Mouse (Mus musculus) duodenum, adult 2 months (tissue): ENCODE measurements around the gene Nudcd2. TPM values are rescaled to one million over a fixed set of nuclear protein-coding genes. Genes with fewer than 3 reads are reported as not detected.

Experiments used
- polyA plus RNA-seq: library from polyadenylated mRNA; depleted of rRNA; stranded (reverse); fragments of >200 nt; gene quantifications from 2 replicates; pipeline ENCODE4 v1.2.3, GENCODE M21; 2012; ENCODE audit warnings: low replicate concordance; rRNA removed

Nudcd2 gene
- polyA plus RNA-seq = 9.7 and 17.2 TPM in 2 replicates

GRCm38 (mm10) chr11:40733339-40734174 is at the start of gene Nudcd2, which contains the start of gene Hmmr:
Nudcd2 (plus strand) TSS chr11:40733667.
Hmmr (minus strand) TSS chr11:40733422.

GRCm38 (mm10) chr11:40695103-40695502 is 38.4 kb upstream of the Nudcd2 start, which contains the start of gene Mat2b:
Mat2b (minus strand) TSS chr11:40695203.

GRCm38 (mm10) chr11:40755109-40755627 is 21.7 kb downstream of the Nudcd2 start, which contains the start of gene Ccng1:
Ccng1 (minus strand) TSS chr11:40755311.

Other genes starting within 250 kb of the Nudcd2 start
- gene Mat2b, start 38.5 kb upstream of the Nudcd2 start, polyA plus RNA-seq = 14.6 and 18.5 TPM in 2 replicates
- gene Hmmr, start 245 bp upstream of the Nudcd2 start, polyA plus RNA-seq = 1.3 and 1.8 TPM in 2 replicates
- gene Ccng1, start 21.6 kb downstream of the Nudcd2 start, polyA plus RNA-seq = 3.5 and 5.6 TPM in 2 replicates